Mouse (Mus musculus): Measurements from ENCODE around the gene Gpn3. TPM values are rescaled to one million over a fixed set of nuclear protein-coding genes. Genes with fewer than 3 reads are reported as not detected.

Gene Gpn3
- 61.2 and 69.2 TPM in 2 replicates for polyA plus RNA-seq (2015; fragmentation: Nextera tagmentation; extraction: Ambion mirVana)

- no peaks in the 10 kb centered on the region for H3K27me3 ChIP-seq (replicated peaks; ENCODE audit: insufficient read depth, low read length)
- 0 out of 2 replicates have a peak, but pooled peaks cover 9% of the 10 kb centered on the region for H3K36me3 ChIP-seq (ENCODE audit: insufficient read depth, low read length)
- H3K4me3 ChIP-seq (ENCODE audit: low read depth, low read length): peak within 1 kb of the TSS; percentile 72
- ATAC-seq: peak; percentile 68
- WGBS: under 1% methylated on average over 34 of the region's 46 CpGs
- peak; percentile 37 for DNase-seq (ENCODE audit: low spot score)
- H3K4me1 ChIP-seq (ENCODE audit: insufficient read depth, low read depth, low read length): 0 out of 2 replicates have a peak, but pooled peaks cover 2% of the 10 kb centered on the region
- no peaks in the 10 kb centered on the region for H3K9me3 ChIP-seq (ENCODE audit: low read length)
- peak within 1 kb of the TSS; percentile 87 for H3K27ac ChIP-seq (ENCODE audit: low read length)
- peak within 1 kb of the TSS; percentile 52 for H3K9ac ChIP-seq (replicated peaks; ENCODE audit: low read depth)
- TF ChIP-seq EP300 (IDR thresholded peaks at IDR 0.05): no peak
- TF ChIP-seq CTCF (IDR thresholded peaks at IDR 0.05): no peak
- H3K4me2 ChIP-seq (replicated peaks; ENCODE audit: low read depth, low read length): peak within 1 kb of the TSS; percentile 78
Measured at GRCm38 (mm10) chr5:122371591-122372191, at the start of gene Gpn3. TSS of gene Gpn3 (plus strand) at chr5:122371876.

- peak; percentile 21 for DNase-seq (ENCODE audit: low spot score)
- H3K4me3 ChIP-seq (ENCODE audit: low read depth, low read length): no peak overlapping the region
- no peaks in the 10 kb centered on the region for H3K9me3 ChIP-seq (ENCODE audit: low read length)
- no peak overlapping the region for H3K4me2 ChIP-seq (replicated peaks; ENCODE audit: low read depth, low read length)
- H3K27me3 ChIP-seq (replicated peaks; ENCODE audit: insufficient read depth, low read length): no peaks in the 10 kb centered on the region
- WGBS: 64% methylated on average over 8 of the region's 8 CpGs
- H3K9ac ChIP-seq (replicated peaks; ENCODE audit: low read depth): no peak overlapping the region
- no peaks in the 10 kb centered on the region; the same call in 1 of the 2 replicates for H3K36me3 ChIP-seq (ENCODE audit: insufficient read depth, low read length)
- H3K27ac ChIP-seq (ENCODE audit: low read length): no peak overlapping the region
- H3K4me1 ChIP-seq (ENCODE audit: insufficient read depth, low read depth, low read length): no peaks in the 10 kb centered on the region
- peak; percentile 22; the same call in 1 of the 2 replicates for ATAC-seq
- TF ChIP-seq EP300 (IDR thresholded peaks at IDR 0.05): peak; percentile 36; the same call in 1 of the 2 replicates
- no peak for TF ChIP-seq CTCF (IDR thresholded peaks at IDR 0.05)
Measured at GRCm38 (mm10) chr5:122323523-122323922, 48.2 kb upstream of the Gpn3 start.

GRCm38 (mm10) chr5:122324608-122325431 is 46.9 kb upstream of the Gpn3 start:
- TF ChIP-seq CTCF (IDR thresholded peaks at IDR 0.05) (peak; percentile 13; the same call in 1 of the 2 replicates), EP300 (IDR thresholded peaks at IDR 0.05) (peak; percentile 37; the same call in 1 of the 2 replicates)
- DNase-seq (ENCODE audit: low spot score): peak; percentile 74
- no peaks in the 10 kb centered on the region; the same call in 1 of the 2 replicates for H3K36me3 ChIP-seq (ENCODE audit: insufficient read depth, low read length)
- H3K27me3 ChIP-seq (replicated peaks; ENCODE audit: insufficient read depth, low read length): no peaks in the 10 kb centered on the region
- no peak overlapping the region for H3K9ac ChIP-seq (replicated peaks; ENCODE audit: low read depth)
- 79% methylated on average over 23 of the region's 23 CpGs for WGBS
- peak overlapping the region; percentile 9; the same call in 1 of the 2 replicates for H3K27ac ChIP-seq (ENCODE audit: low read length)
- no peaks in the 10 kb centered on the region for H3K4me1 ChIP-seq (ENCODE audit: insufficient read depth, low read depth, low read length)
- no peaks in the 10 kb centered on the region for H3K9me3 ChIP-seq (ENCODE audit: low read length)
- no peak overlapping the region for H3K4me2 ChIP-seq (replicated peaks; ENCODE audit: low read depth, low read length)
- no peak overlapping the region for H3K4me3 ChIP-seq (ENCODE audit: low read depth, low read length)
- ATAC-seq: peak; percentile 81

- DNase-seq (ENCODE audit: low spot score) (no peak), ATAC-seq (no peak)
- H3K9me3 ChIP-seq (ENCODE audit: low read length): no peaks in the 10 kb centered on the region
- no peak overlapping the region for H3K9ac ChIP-seq (replicated peaks; ENCODE audit: low read depth)
- no peak overlapping the region for H3K4me2 ChIP-seq (replicated peaks; ENCODE audit: low read depth, low read length)
- WGBS: 92% methylated on average over 8 of the region's 8 CpGs
- no peak overlapping the region for H3K4me3 ChIP-seq (ENCODE audit: low read depth, low read length)
- H3K36me3 ChIP-seq (ENCODE audit: insufficient read depth, low read length): no peaks in the 10 kb centered on the region; the same call in 1 of the 2 replicates
- H3K27ac ChIP-seq (ENCODE audit: low read length): 0 out of 2 replicates have a peak overlapping the region, but pooled peaks have one; percentile 9
- TF ChIP-seq EP300 (IDR thresholded peaks at IDR 0.05) (no peak), CTCF (IDR thresholded peaks at IDR 0.05) (no peak)
- H3K4me1 ChIP-seq (ENCODE audit: insufficient read depth, low read depth, low read length): no peaks in the 10 kb centered on the region
- no peaks in the 10 kb centered on the region for H3K27me3 ChIP-seq (replicated peaks; ENCODE audit: insufficient read depth, low read length)
Measured at GRCm38 (mm10) chr5:122325477-122325876, 46.2 kb upstream of the Gpn3 start.

DNA sequence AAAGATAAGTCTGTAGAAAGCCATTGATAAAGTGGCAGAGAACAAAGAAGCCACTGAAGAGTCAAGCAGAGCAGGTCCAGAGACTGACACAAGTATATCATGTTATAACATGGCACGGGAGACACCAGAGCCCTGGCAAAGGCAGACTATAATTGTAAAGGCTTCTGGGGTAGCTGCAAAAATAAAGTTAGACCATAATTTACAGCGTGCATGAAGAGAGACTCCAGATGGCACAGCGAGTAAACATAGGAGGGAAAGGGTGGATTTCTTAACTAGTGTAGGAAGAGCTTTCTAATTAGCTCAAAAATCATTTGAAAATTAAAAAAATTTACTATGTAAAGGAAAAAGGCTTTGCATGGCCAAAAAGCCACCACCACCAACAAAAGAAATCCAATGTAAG is 44.4 kb upstream of the Gpn3 start:
- Histone ChIP-seq H3K4me2 (replicated peaks; ENCODE audit: low read depth, low read length) (no peak overlapping the region), H3K36me3 (ENCODE audit: insufficient read depth, low read length) (no peaks in the 10 kb centered on the region; the same call in 1 of the 2 replicates), H3K27me3 (replicated peaks; ENCODE audit: insufficient read depth, low read length) (no peaks in the 10 kb centered on the region), H3K4me3 (ENCODE audit: low read depth, low read length) (no peak overlapping the region), H3K9ac (replicated peaks; ENCODE audit: low read depth) (no peak overlapping the region), H3K27ac (ENCODE audit: low read length) (no peak overlapping the region), H3K9me3 (ENCODE audit: low read length) (no peaks in the 10 kb centered on the region), H3K4me1 (ENCODE audit: insufficient read depth, low read depth, low read length) (no peaks in the 10 kb centered on the region)
- WGBS: 74% methylated on average over 3 of the region's 3 CpGs
- ATAC-seq (no peak), DNase-seq (ENCODE audit: low spot score) (no peak)
- TF ChIP-seq CTCF (IDR thresholded peaks at IDR 0.05) (no peak), EP300 (IDR thresholded peaks at IDR 0.05) (no peak)

- no peak for DNase-seq (ENCODE audit: low spot score)
- no peak overlapping the region for H3K27ac ChIP-seq (ENCODE audit: low read length)
Measured at GRCm38 (mm10) chr5:122330269-122330668, 41.4 kb upstream of the Gpn3 start.

More at GRCm38 (mm10) chr5:122330269-122330668, 41.4 kb upstream of the Gpn3 start:
- Histone ChIP-seq H3K36me3 (ENCODE audit: insufficient read depth, low read length) (no peaks in the 10 kb centered on the region; the same call in 1 of the 2 replicates), H3K9ac (replicated peaks; ENCODE audit: low read depth) (no peak overlapping the region), H3K27me3 (replicated peaks; ENCODE audit: insufficient read depth, low read length) (no peaks in the 10 kb centered on the region), H3K4me3 (ENCODE audit: low read depth, low read length) (no peak overlapping the region), H3K4me2 (replicated peaks; ENCODE audit: low read depth, low read length) (no peak overlapping the region), H3K9me3 (ENCODE audit: low read length) (no peaks in the 10 kb centered on the region), H3K4me1 (ENCODE audit: insufficient read depth, low read depth, low read length) (no peaks in the 10 kb centered on the region)
- WGBS: 77% methylated on average over 4 of the region's 4 CpGs
- no peak for ATAC-seq
- TF ChIP-seq EP300 (IDR thresholded peaks at IDR 0.05): no peak
- TF ChIP-seq CTCF (IDR thresholded peaks at IDR 0.05): no peak
